Comparison of ENCODE assay signal across 28 mouse cellular contexts in the genomic region with DNA sequence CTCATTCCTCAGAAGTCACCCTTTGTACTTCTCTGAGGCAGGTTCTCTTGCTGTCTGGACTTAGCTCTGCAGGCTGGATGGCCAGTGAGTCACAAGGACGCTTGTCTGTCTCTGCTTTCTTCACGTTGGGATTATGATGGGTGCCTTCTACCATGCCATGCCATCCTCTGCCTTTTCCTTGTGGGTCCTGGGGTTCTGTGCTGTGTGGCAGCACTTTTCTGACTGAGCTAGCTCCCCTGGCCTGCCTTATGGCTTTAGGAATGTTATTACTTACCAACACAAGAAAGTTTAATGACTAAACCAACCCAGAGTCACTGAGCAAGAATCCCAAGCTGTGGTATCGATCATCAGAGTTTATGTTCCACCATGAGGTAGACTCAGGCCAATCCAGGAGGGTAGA.
"Had no signal": no experiment of that assay in that cellular context is flagged by ENCODE, and none has a peak within 500 bp of the region (broad histone marks: within the 10 kb centered on the region; RNA-seq: fewer than 3 reads in every experiment).

No protein-coding gene starts in this region.

- H3K27ac ChIP-seq: limb, embryonic 10.5 days; limb, embryonic 12.5 days; limb, embryonic 13.5 days; limb, embryonic 15.5 days; liver, embryonic 12.5 days; liver, embryonic 13.5 days; liver, embryonic 14.5 days; liver, embryonic 15.5 days; lung, embryonic 15.5 days; macrophage; midbrain, embryonic 12.5 days; midbrain, embryonic 13.5 days; midbrain, embryonic 15.5 days; neural tube, embryonic 12.5 days; neural tube, embryonic 13.5 days had no signal

- DNase-seq: left cerebral cortex, postnatal 4 days; liver; liver, embryonic 13.5 days; liver, postnatal 0 days; lung, adult 18-20 months; lung, adult 2 months; lung, embryonic 14.5 days; lung, postnatal 14 days; lung, postnatal 36 days; lung, postnatal 4 days; midbrain, embryonic 14.5 days had no signal

- H3K27me3 ChIP-seq: limb, embryonic 12.5 days; limb, embryonic 13.5 days; limb, embryonic 15.5 days; liver, embryonic 12.5 days; liver, embryonic 13.5 days; liver, embryonic 15.5 days; lung, embryonic 15.5 days; midbrain, embryonic 12.5 days; midbrain, embryonic 13.5 days; midbrain, embryonic 15.5 days; neural tube, embryonic 12.5 days; neural tube, embryonic 13.5 days had no signal

- ATAC-seq: liver, embryonic 12.5 days; liver, postnatal 0 days; midbrain, embryonic 13.5 days; midbrain, embryonic 15.5 days; midbrain, embryonic 16.5 days had no signal

- H3K4me3 ChIP-seq: limb, embryonic 10.5 days; limb, embryonic 12.5 days; limb, embryonic 13.5 days; limb, embryonic 15.5 days; liver, embryonic 12.5 days; liver, embryonic 13.5 days; liver, embryonic 15.5 days; lung, embryonic 15.5 days; midbrain, embryonic 10.5 days; midbrain, embryonic 12.5 days; midbrain, embryonic 13.5 days; midbrain, embryonic 15.5 days; myocyte; neural tube, embryonic 12.5 days; neural tube, embryonic 13.5 days had no signal

- H3K9me3 ChIP-seq: limb, embryonic 15.5 days; liver, embryonic 12.5 days; liver, embryonic 13.5 days; liver, embryonic 15.5 days; lung, embryonic 15.5 days; midbrain, embryonic 12.5 days; midbrain, embryonic 15.5 days; neural tube, embryonic 12.5 days; neural tube, embryonic 13.5 days had no signal

- H3K4me1 ChIP-seq: limb, embryonic 12.5 days; limb, embryonic 13.5 days; limb, embryonic 15.5 days; liver, embryonic 15.5 days had no signal

- H3K36me3 ChIP-seq: limb, embryonic 10.5 days; limb, embryonic 12.5 days; limb, embryonic 13.5 days; limb, embryonic 15.5 days; liver, embryonic 12.5 days; liver, embryonic 13.5 days; liver, embryonic 15.5 days; lung, embryonic 15.5 days; midbrain, embryonic 10.5 days; midbrain, embryonic 12.5 days; midbrain, embryonic 13.5 days; midbrain, embryonic 15.5 days; neural tube, embryonic 12.5 days; neural tube, embryonic 13.5 days had no signal
